Mouse (Mus musculus): ENCODE results near the gene Cemip. TPM values are rescaled to one million over a fixed set of nuclear protein-coding genes. Genes with fewer than 3 reads are reported as not detected.

The Cemip gene
- polyA plus RNA-seq, 1 experiment from 2014 or later: 0.89 TPM

- Histone ChIP-seq H3K27me3 (ENCODE audit: control insufficient read depth, insufficient read depth, low read length) (no peaks in the 10 kb centered on the region), H3K9ac (ENCODE audit: low read length) (no peak overlapping the region), H3K27ac (replicated peaks in 1 of 2; ENCODE audit: control insufficient read depth in 1 of 2, insufficient read depth in 1 of 2, low read depth in 2 of 2, low read length in 2 of 2) (no peak overlapping the region), H3K4me3 (ENCODE audit: control insufficient read depth in 1 of 2, insufficient read depth in 1 of 2, low read depth in 1 of 2, low read length in 2 of 2) (no peak overlapping the region), H3K4me2 (ENCODE audit: low read length) (no peak overlapping the region), H3K36me3 (ENCODE audit: control insufficient read depth, insufficient read depth, low read length) (no peaks in the 10 kb centered on the region), H3K4me1 (ENCODE audit: control insufficient read depth in 2 of 2, insufficient read depth in 2 of 2, low read length in 2 of 2) (no peaks in the 10 kb centered on the region), H3K9me3 (ENCODE audit: control insufficient read depth, low read length) (peaks cover 5% of the 10 kb centered on the region; the same call in 1 of the 2 replicates)
- no peak for ATAC-seq (ENCODE audit: insufficient number of reproducible peaks, insufficient read depth, low FRiP score, low read depth)
- WGBS: 80% methylated on average over 4 of the region's 4 CpGs
Measured at GRCm38 (mm10) chr7:84044581-84045290, 41.6 kb downstream of the Cemip start.

GRCm38 (mm10) chr7:84042726-84043125, 43.6 kb downstream of the Cemip start:
- ATAC-seq (ENCODE audit: insufficient number of reproducible peaks, insufficient read depth, low FRiP score, low read depth): no peak
- Histone ChIP-seq H3K27ac (replicated peaks in 1 of 2; ENCODE audit: control insufficient read depth in 1 of 2, insufficient read depth in 1 of 2, low read depth in 2 of 2, low read length in 2 of 2) (no peak overlapping the region), H3K9ac (ENCODE audit: low read length) (no peak overlapping the region)

DNA sequence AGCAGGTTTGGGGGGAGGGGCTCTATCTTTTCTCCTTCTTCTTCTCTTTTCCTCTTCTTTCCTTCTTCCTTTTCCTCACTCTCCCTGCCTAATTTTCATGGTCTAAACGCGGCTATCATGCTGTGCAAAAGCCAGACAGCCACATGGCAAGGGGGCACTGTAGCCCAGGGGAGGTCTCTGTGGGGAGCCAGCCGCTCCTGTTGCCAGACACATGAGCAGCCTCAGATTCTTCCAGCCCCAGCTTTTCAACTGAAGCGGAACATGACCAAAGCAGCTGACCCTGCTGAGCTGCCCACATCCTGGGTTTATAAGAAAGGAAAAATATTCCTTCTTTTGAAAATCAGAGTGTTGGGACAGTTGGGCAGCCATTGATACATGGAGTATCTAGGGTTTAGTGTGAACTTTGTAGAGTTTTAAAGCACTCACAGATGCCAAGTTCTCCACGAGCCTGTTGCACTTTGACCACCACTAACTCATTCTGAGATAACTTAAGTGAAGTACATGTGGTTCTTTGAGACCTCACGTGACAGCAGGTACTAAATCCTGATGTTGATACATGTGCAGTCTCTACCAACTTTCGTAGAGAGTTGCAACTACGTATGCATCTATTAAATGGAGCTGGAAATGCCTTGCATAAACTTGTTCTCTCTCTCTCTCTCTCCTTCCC, 46.3 kb downstream of the Cemip start:
- H3K4me2 ChIP-seq (ENCODE audit: low read length): no peak overlapping the region
- no peak for ATAC-seq (ENCODE audit: insufficient number of reproducible peaks, insufficient read depth, low FRiP score, low read depth)
- WGBS: 60% methylated on average over 8 of the region's 8 CpGs
- H3K9me3 ChIP-seq (ENCODE audit: control insufficient read depth, low read length): no peaks in the 10 kb centered on the region
- no peak overlapping the region for H3K4me3 ChIP-seq (ENCODE audit: control insufficient read depth in 1 of 2, insufficient read depth in 1 of 2, low read depth in 1 of 2, low read length in 2 of 2)
- H3K36me3 ChIP-seq (ENCODE audit: control insufficient read depth, insufficient read depth, low read length): no peaks in the 10 kb centered on the region
- no peak overlapping the region for H3K27ac ChIP-seq (replicated peaks in 1 of 2; ENCODE audit: control insufficient read depth in 1 of 2, insufficient read depth in 1 of 2, low read depth in 2 of 2, low read length in 2 of 2)
- H3K27me3 ChIP-seq (ENCODE audit: control insufficient read depth, insufficient read depth, low read length): no peaks in the 10 kb centered on the region
- H3K9ac ChIP-seq (ENCODE audit: low read length): no peak overlapping the region
- H3K4me1 ChIP-seq (ENCODE audit: control insufficient read depth in 2 of 2, insufficient read depth in 2 of 2, low read length in 2 of 2): no peaks in the 10 kb centered on the region

More at GRCm38 (mm10) chr7:84042726-84043125, 43.6 kb downstream of the Cemip start:
- Histone ChIP-seq H3K36me3 (ENCODE audit: control insufficient read depth, insufficient read depth, low read length) (no peaks in the 10 kb centered on the region), H3K4me2 (ENCODE audit: low read length) (no peak overlapping the region), H3K4me1 (ENCODE audit: control insufficient read depth in 2 of 2, insufficient read depth in 2 of 2, low read length in 2 of 2) (no peaks in the 10 kb centered on the region), H3K9me3 (ENCODE audit: control insufficient read depth, low read length) (no peaks in the 10 kb centered on the region), H3K27me3 (ENCODE audit: control insufficient read depth, insufficient read depth, low read length) (no peaks in the 10 kb centered on the region), H3K4me3 (ENCODE audit: control insufficient read depth in 1 of 2, insufficient read depth in 1 of 2, low read depth in 1 of 2, low read length in 2 of 2) (no peak overlapping the region)
- 48% methylated on average over 1 of the region's 1 CpGs for WGBS

- no peaks in the 10 kb centered on the region for H3K4me1 ChIP-seq (ENCODE audit: control insufficient read depth in 2 of 2, insufficient read depth in 2 of 2, low read length in 2 of 2)
- no peak overlapping the region for H3K4me2 ChIP-seq (ENCODE audit: low read length)
- H3K9me3 ChIP-seq (ENCODE audit: control insufficient read depth, low read length): no peaks in the 10 kb centered on the region
- no peak overlapping the region for H3K9ac ChIP-seq (ENCODE audit: low read length)
- H3K27ac ChIP-seq (replicated peaks in 1 of 2; ENCODE audit: control insufficient read depth in 1 of 2, insufficient read depth in 1 of 2, low read depth in 2 of 2, low read length in 2 of 2): no peak overlapping the region
- WGBS: 90% methylated on average over 10 of the region's 10 CpGs
- no peaks in the 10 kb centered on the region for H3K27me3 ChIP-seq (ENCODE audit: control insufficient read depth, insufficient read depth, low read length)
- H3K4me3 ChIP-seq (ENCODE audit: control insufficient read depth in 1 of 2, insufficient read depth in 1 of 2, low read depth in 1 of 2, low read length in 2 of 2): no peak overlapping the region
- H3K36me3 ChIP-seq (ENCODE audit: control insufficient read depth, insufficient read depth, low read length): no peaks in the 10 kb centered on the region
- ATAC-seq (ENCODE audit: insufficient number of reproducible peaks, insufficient read depth, low FRiP score, low read depth): no peak
Measured at GRCm38 (mm10) chr7:84038642-84039041, 47.7 kb downstream of the Cemip start.

DNA sequence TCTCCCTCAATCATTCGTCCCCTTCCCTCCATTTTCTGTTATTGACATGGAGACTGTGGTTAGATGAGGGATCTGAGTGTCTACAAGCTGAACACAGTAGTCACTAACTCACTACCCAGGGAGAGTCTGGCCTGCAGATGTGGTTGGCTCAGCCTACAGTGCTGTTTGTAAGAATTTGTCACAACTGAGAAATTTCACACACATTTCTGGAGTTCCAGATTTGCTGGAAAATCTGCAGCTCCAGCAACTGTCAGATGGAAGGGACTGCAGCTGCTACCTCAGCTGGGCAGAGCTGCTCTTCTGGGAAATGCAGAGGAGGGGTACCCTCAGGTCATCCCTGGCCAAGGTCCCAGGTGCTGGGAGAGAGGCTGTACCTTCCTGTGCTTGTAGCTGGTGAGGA, 53.5 kb downstream of the Cemip start:
- no peak overlapping the region for H3K4me3 ChIP-seq (ENCODE audit: control insufficient read depth in 1 of 2, insufficient read depth in 1 of 2, low read depth in 1 of 2, low read length in 2 of 2)
- H3K36me3 ChIP-seq (ENCODE audit: control insufficient read depth, insufficient read depth, low read length): no peaks in the 10 kb centered on the region
- no peak overlapping the region for H3K4me2 ChIP-seq (ENCODE audit: low read length)
- WGBS: 76% methylated on average over 1 of the region's 1 CpGs
- no peak overlapping the region for H3K27ac ChIP-seq (replicated peaks in 1 of 2; ENCODE audit: control insufficient read depth in 1 of 2, insufficient read depth in 1 of 2, low read depth in 2 of 2, low read length in 2 of 2)
- peaks cover 8 to 14% of the 10 kb centered on the region in 2 experiments for H3K4me1 ChIP-seq (ENCODE audit: control insufficient read depth in 2 of 2, insufficient read depth in 2 of 2, low read length in 2 of 2)
- no peak overlapping the region for H3K9ac ChIP-seq (ENCODE audit: low read length)
- no peaks in the 10 kb centered on the region for H3K9me3 ChIP-seq (ENCODE audit: control insufficient read depth, low read length)
- H3K27me3 ChIP-seq (ENCODE audit: control insufficient read depth, insufficient read depth, low read length): no peaks in the 10 kb centered on the region
- ATAC-seq (ENCODE audit: insufficient number of reproducible peaks, insufficient read depth, low FRiP score, low read depth): no peak

DNA sequence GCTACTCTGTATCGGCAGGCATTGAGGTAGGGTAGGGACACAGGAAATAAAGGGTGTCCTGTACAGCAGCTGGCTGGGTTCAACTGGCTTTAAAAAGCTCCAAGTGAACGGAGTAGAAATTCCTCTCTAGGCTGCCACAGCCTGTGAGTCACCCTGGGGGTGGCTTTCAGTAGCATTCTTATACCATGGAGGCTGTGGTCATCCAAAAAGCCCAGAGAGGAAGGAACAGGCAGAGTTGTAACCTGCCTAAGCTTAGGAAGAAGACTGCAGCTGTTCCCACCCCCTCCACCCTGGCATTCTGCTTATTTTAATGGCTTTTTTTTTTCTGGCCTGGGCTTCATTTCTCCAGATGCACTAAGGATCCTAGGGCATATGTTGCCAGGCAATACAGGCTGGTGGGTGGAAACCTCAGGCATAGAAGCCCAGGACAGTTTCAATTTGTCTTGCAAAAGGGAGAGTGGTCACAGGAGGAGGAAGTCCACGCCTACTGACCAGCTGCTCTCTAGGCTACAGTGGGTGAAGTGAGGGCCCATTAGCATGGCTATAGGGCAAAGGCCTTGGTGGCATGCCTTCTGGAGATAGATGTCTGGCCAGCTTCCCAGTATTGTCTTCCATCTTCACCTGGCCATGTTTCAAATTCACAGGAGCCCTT, 57.1 kb downstream of the Cemip start:
- no peak overlapping the region for H3K9ac ChIP-seq (ENCODE audit: low read length)
- no peaks in the 10 kb centered on the region for H3K9me3 ChIP-seq (ENCODE audit: control insufficient read depth, low read length)
- no peak overlapping the region for H3K4me3 ChIP-seq (ENCODE audit: control insufficient read depth in 1 of 2, insufficient read depth in 1 of 2, low read depth in 1 of 2, low read length in 2 of 2)
- H3K4me1 ChIP-seq (ENCODE audit: control insufficient read depth in 2 of 2, insufficient read depth in 2 of 2, low read length in 2 of 2): peaks cover 10 to 14% of the 10 kb centered on the region in 2 experiments
- H3K4me2 ChIP-seq (ENCODE audit: low read length): no peak overlapping the region
- H3K27me3 ChIP-seq (ENCODE audit: control insufficient read depth, insufficient read depth, low read length): no peaks in the 10 kb centered on the region
- H3K27ac ChIP-seq (replicated peaks in 1 of 2; ENCODE audit: control insufficient read depth in 1 of 2, insufficient read depth in 1 of 2, low read depth in 2 of 2, low read length in 2 of 2): 0 out of 4 replicates have a peak overlapping the region, but pooled peaks of 1 of the 2 experiments have one; percentile 22
- 31% methylated on average over 3 of the region's 3 CpGs for WGBS
- no peaks in the 10 kb centered on the region for H3K36me3 ChIP-seq (ENCODE audit: control insufficient read depth, insufficient read depth, low read length)
- ATAC-seq (ENCODE audit: insufficient number of reproducible peaks, insufficient read depth, low FRiP score, low read depth): no peak; the same call in 1 of the 2 replicates

DNA sequence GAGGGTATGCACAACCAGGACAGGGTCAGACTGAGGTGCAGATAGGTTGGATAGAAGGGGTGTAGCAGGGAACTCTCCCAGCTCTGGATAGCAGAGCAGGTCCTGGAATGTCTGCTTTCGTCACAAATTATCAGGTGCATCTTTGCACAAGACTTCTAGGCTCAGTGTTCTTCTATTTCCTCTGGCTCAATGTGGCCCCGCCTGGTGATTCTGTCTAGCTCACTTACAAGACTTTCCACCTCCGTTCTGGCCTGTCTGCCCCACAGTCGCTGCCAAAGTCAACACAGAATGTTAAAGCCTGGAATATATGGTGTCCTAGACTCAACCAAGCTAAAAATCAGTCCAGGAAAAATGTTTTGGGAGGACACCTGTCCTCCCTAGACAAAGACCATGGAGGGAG, 57.9 kb downstream of the Cemip start:
- no peak overlapping the region for H3K4me2 ChIP-seq (ENCODE audit: low read length)
- 50% methylated on average over 4 of the region's 4 CpGs for WGBS
- H3K27me3 ChIP-seq (ENCODE audit: control insufficient read depth, insufficient read depth, low read length): no peaks in the 10 kb centered on the region
- no peaks in the 10 kb centered on the region for H3K36me3 ChIP-seq (ENCODE audit: control insufficient read depth, insufficient read depth, low read length)
- no peak overlapping the region for H3K4me3 ChIP-seq (ENCODE audit: control insufficient read depth in 1 of 2, insufficient read depth in 1 of 2, low read depth in 1 of 2, low read length in 2 of 2)
- no peaks in the 10 kb centered on the region for H3K9me3 ChIP-seq (ENCODE audit: control insufficient read depth, low read length)
- H3K9ac ChIP-seq (ENCODE audit: low read length): no peak overlapping the region
- peaks cover 10 to 14% of the 10 kb centered on the region in 2 experiments for H3K4me1 ChIP-seq (ENCODE audit: control insufficient read depth in 2 of 2, insufficient read depth in 2 of 2, low read length in 2 of 2)
- peak; percentile 49 for ATAC-seq (ENCODE audit: insufficient number of reproducible peaks, insufficient read depth, low FRiP score, low read depth)
- no peak overlapping the region for H3K27ac ChIP-seq (replicated peaks in 1 of 2; ENCODE audit: control insufficient read depth in 1 of 2, insufficient read depth in 1 of 2, low read depth in 2 of 2, low read length in 2 of 2)

All from heart, embryonic 14.5 days (tissue).